Mouse (Mus musculus) embryonic fibroblast, embryonic 13.5 days (primary cell): ENCODE data around the gene Ints11.

Experiments used
- CTCF ChIP-seq: IDR thresholded peaks from 2 replicates; pipeline ENCODE4 v1.5.1; 2011; ENCODE audit warnings: mild to moderate bottlenecking, control low read depth, low read length, moderate library complexity, borderline replicate concordance; ENCODE audit not compliant: insufficient read depth
- POLR2A ChIP-seq: IDR thresholded peaks from 2 replicates; pipeline ENCODE4 v1.6.1; 2011; ENCODE audit warnings: low read depth, mild to moderate bottlenecking, control low read depth, low read length, moderate library complexity

- TF ChIP-seq CTCF, result no peak
- TF ChIP-seq POLR2A, result no peak
These were observed 38.8 kb upstream of the Ints11 start for GRCm38 (mm10) chr4:155830596-155830995.
